Mouse (Mus musculus) spleen, adult 2 months (tissue): ENCODE data around the gene Pacrg.

Source experiments
- CTCF ChIP-seq: fragments of 200-500 bp; IDR thresholded peaks from 2 replicates; pipeline ENCODE4 v1.5.1; 2011; ENCODE audit warnings: mild to moderate bottlenecking, inconsistent platforms; ENCODE audit not compliant: insufficient read depth, insufficient read length, insufficient replicate concordance; ENCODE audit errors: extremely low read depth
- POLR2A ChIP-seq: fragments of 200-500 bp; IDR thresholded peaks from 2 replicates; pipeline ENCODE4 v1.6.1; 2011; ENCODE audit warnings: low read depth, low read length, inconsistent platforms

GRCm38 (mm10) chr17:10355746-10356145 lies 484.4 kb downstream of the Pacrg start:
- TF ChIP-seq POLR2A (no peak), CTCF (no peak)
